ENCODE assay signal across 23 mouse cellular contexts in the genomic region with DNA sequence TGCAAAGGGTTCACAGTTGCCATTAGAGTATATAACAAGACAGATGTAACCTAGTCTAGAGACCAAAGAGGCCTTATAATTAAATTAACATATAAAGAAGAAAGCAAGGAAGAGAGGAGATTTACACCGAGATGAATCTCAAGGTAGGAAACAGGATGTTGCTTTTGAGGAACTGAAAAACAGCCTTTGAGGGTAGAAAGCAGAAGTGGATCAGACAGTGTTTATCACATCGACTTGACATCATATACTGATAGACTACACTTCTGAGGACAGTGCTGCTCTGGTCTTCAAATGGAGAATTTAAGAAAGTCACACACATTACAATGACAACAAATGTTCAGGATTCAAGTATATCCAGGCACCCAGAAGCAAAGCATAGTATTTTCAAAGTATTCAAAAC. TPM values are rescaled to one million over a fixed set of nuclear protein-coding genes. Genes with fewer than 3 reads are reported as not detected.
DNase-seq lines count a peak whose midpoint lies in the region; ATAC-seq and TF ChIP-seq lines count a peak whose summit lies in the region.
"Had no signal": no experiment of that assay in that cellular context is flagged by ENCODE, and none has a peak within 500 bp of the region (broad histone marks: within the 10 kb centered on the region; RNA-seq: fewer than 3 reads in every experiment).

No protein-coding gene starts in this region.

- intact Hi-C loops in left cerebral cortex, adult 2 months (cut with DNase I), result no loop called here

- H3K27ac ChIP-seq in left cerebral cortex, adult 2 months, result no peak overlapping the region
- H3K27ac ChIP-seq: forebrain, embryonic 15.5 days; hindbrain, embryonic 15.5 days; kidney, postnatal 0 days; limb, embryonic 10.5 days; macrophage had no signal

- peak; percentile 99 for ATAC-seq in common myeloid progenitor, adult 5-6 weeks (replicated peaks; ENCODE audit: low read depth, poor library complexity, severe bottlenecking)
- ATAC-seq in monocyte, adult 5-6 weeks (replicated peaks; ENCODE audit: insufficient number of reproducible peaks, low FRiP score, low TSS enrichment, poor library complexity, severe bottlenecking), result peak; percentile 95
- ATAC-seq: forebrain, embryonic 15.5 days; liver, postnatal 0 days; Patski had no signal

- H3K4me3 ChIP-seq in left cerebral cortex, adult 2 months, result no peak overlapping the region
- H3K4me3 ChIP-seq: forebrain, embryonic 15.5 days; hindbrain, embryonic 15.5 days; limb, embryonic 10.5 days had no signal

- DNase-seq in spleen, postnatal 36 days (ENCODE audit: low spot score in 2 of 2), result peak; percentile 66 to 76
- DNase-seq in spleen, postnatal 4 days (ENCODE audit: low spot score in 2 of 2), result no peak
- no peak for DNase-seq in layer of hippocampus, adult 8-10 months (ENCODE audit: low spot score in 2 of 2)
- DNase-seq in yolk sac, embryonic 10.5 days (ENCODE audit: low spot score), result no peak
- no peak for DNase-seq in left cerebral cortex, adult 2 months (ENCODE audit: extremely low spot score in 1 of 2, low spot score in 2 of 2)
- DNase-seq: adrenal gland, postnatal 36 days; cerebellum, adult 11-12 months; cerebellum, postnatal 14 days; gastrocnemius, postnatal 14 days; heart, postnatal 36 days; kidney, adult 2 months; liver; liver, postnatal 0 days; thymus, postnatal 14 days had no signal

- no peak for TF ChIP-seq CTCF in left cerebral cortex, adult 2 months (IDR thresholded peaks at IDR 0.05)

RNA-seq across cellular contexts. Expression of gene Ppp1r1c, which starts 34.4 kb away (rescaled TPM):
- not detected in 2 replicates for total RNA-seq in common myeloid progenitor, adult 5-6 weeks (2017)
- total RNA-seq in monocyte, adult 5-6 weeks (2017), result not detected in 3 replicates
- total RNA-seq in layer of hippocampus, adult 8-10 months (2022), result not detected
- not detected for total RNA-seq in left cerebral cortex, adult 2 months (2021)
- total RNA-seq: adrenal gland, adult 18-20 months; adrenal gland, postnatal 36 days; gastrocnemius, postnatal 14 days; heart, postnatal 36 days had no signal

Comparison
In these comparisons a context has a peak if more than half of its experiments do, and no peak if none do; other contexts are left out.
1. DNase-seq: peak in spleen, postnatal 36 days (2 of 2); none in spleen, postnatal 4 days (0 of 2), layer of hippocampus, adult 8-10 months (0 of 2), yolk sac, embryonic 10.5 days (single experiment) and left cerebral cortex, adult 2 months (0 of 2).